Mouse (Mus musculus) cerebral cortex, adult 2 months (tissue): Measurements from ENCODE around the gene Ngb.

Experiments
- WGBS: fragments of 180-500 bp; shearing (Covaris S2); methylation state at CpG from one replicate; pipeline ENCODE4 v1.1.7; 2018; 5-methylcytosine and 5-hydroxymethylcytosine counted together

Gene Ngb

GRCm38 (mm10) chr12:87102165-87102631 is at the start of gene Ngb:
TSS of gene Ngb (minus strand) at chr12:87102539.
- 2% methylated on average over 32 of the region's 32 CpGs for WGBS

DNA sequence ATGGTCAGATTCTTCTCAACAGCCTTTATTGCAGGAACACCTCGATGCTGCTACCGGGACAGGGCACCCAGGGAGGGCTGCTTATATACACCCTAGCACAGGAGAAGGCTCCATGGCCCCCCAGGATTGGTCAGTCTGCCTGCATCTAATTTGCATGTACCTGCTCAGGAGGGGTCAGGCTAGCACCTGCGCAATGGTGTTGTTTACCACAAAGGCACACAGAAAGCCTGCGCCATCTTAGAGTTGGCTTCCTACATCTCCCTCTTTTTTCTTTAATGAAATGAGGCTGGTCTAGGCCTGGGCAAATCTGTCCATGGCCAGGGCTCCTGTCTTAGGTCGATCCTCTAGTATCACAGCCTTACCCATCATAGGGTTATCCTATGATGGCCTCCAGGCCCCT is 47.1 kb upstream of the Ngb start:
- WGBS = 98% methylated on average over 5 of the region's 5 CpGs

DNA sequence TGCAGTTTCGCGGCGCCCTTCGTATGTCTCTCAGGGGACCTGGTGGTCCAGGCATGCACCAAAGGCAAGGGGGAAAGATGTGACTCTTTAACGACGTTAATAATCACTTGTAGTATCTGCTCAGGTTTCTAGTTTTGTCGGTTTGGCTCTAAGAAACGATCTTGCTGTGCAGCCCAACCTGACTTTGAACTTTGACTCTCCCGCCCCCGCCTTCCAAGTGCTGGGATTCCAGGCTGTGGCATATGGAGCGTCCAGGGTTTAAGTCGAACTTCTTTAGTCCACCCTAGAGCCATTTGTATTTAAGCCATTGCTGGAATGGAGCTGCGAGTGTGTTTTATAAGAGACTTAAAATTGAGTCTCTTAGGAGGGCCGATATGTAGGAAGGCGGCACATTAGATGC is 45.8 kb upstream of the Ngb start:
- 9% methylated on average over 15 of the region's 15 CpGs for WGBS

DNA sequence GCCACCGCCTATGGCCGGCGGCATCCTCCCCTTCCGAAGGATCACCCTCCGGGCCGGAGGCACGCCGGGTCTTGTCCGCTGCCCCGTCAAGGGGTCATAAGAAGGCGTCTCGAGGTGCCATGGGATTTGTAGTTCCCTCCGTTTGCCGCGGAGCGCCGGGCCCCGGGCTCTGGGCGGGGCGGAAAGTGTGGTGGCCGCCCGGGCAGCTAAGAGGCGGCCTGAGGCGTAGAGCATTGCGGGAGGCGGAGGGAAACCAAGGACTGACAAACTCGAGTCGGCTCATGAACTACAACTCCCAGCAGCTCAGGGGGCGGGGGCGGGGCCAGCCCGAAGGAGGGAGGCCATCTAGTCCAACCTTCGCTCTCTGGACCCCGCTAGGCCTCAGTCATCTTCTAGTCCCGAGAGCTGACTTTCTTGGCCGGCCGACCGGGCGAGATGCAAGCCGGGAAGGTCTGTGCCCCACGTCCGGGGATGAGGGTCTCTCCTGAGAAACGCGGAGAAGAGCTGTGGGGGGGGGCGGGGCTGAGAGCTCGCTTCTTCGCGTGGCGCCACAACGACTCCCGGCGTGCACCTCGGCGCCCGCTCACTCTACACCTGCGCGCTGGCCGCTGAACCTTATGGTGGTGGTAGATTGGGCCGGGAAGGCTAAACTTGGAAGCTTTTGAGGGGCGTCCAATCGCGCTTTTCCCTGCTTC is 45.2 kb upstream of the Ngb start, which contains the start of gene Pomt2:
Gene Pomt2 (minus strand): TSS at position 574 of the 695 bp plus-strand sequence.
- under 1% methylated on average over 61 of the region's 61 CpGs for WGBS

DNA sequence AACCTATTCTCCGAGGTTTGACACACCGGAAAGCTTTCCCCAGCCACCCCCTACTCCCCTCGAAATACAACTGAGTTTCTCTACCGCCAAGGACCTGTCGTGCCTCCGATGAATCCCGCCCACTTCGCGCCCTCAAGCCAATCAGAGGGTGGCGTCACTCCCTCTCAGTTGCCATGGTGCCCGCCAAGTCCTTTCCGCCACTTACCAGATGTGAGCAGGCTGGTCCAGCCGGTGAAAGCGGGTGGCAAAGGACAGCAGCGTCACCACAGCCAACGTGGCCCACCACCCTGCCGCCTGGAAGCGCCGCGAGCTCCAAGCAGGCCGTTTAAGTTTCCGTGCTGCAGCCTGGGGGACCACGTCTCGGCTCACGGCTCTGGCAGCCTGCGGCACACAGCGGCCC is 44.6 kb upstream of the Ngb start, which contains the start of gene Gstz1:
Gene Gstz1 (plus strand): TSS at position 200 of the 400 bp plus-strand sequence.
- WGBS = 0% methylated on average over 27 of the region's 27 CpGs

GRCm38 (mm10) chr12:87142156-87142555 is 39.8 kb upstream of the Ngb start:
- WGBS = 68% methylated on average over 2 of the region's 2 CpGs

GRCm38 (mm10) chr12:87138768-87139167 is 36.4 kb upstream of the Ngb start:
- 53% methylated on average over 2 of the region's 2 CpGs for WGBS

- WGBS = 75% methylated on average over 2 of the region's 2 CpGs
Measured at GRCm38 (mm10) chr12:87138342-87138701, 36.0 kb upstream of the Ngb start.

GRCm38 (mm10) chr12:87137439-87138341 is 35.4 kb upstream of the Ngb start:
- WGBS = 78% methylated on average over 15 of the region's 15 CpGs

GRCm38 (mm10) chr12:87132784-87133183 is 30.4 kb upstream of the Ngb start:
- 97% methylated on average over 9 of the region's 9 CpGs for WGBS

DNA sequence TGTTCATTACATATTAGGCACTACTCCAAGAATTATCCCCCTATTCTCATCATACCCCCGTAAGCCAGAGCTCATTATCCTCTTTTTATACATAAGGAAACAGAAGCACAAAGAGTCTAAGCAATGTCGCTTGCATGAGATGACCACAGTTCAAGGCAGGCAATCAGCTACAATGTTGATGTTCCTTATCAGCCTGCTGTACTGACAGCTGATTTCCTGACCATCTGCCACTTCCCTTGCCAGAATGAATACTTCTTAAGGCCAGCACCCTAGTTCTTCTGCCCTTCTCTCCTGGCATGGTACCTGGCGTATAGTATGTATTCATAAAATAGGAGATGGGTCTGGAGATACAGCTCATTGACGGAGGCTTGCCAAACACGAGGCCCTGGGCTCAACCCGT is 29.9 kb upstream of the Ngb start:
- WGBS = 88% methylated on average over 6 of the region's 6 CpGs

GRCm38 (mm10) chr12:87131619-87132018 is 29.3 kb upstream of the Ngb start:
- WGBS = 61% methylated on average over 3 of the region's 3 CpGs

GRCm38 (mm10) chr12:87131181-87131580 is 28.8 kb upstream of the Ngb start:
- 50% methylated on average over 2 of the region's 2 CpGs for WGBS

DNA sequence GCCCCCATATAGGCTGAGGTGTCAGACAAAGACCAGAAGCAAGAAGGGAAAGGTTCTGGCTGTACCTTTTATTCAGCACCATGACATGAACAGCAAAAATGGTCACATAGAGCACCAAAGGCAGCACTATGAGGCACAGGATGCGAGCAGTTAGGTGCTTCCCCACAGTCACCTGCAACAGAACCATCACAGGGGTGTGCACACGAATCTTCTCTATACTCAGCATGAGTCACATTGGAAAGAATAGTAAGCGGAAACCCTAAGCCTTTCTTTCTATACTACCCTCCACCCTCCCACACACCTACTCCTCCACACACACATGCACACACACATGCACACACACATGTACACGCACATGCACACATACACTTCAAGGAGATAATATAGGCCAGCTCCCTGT is 27.9 kb upstream of the Ngb start:
- WGBS = 70% methylated on average over 4 of the region's 4 CpGs

DNA sequence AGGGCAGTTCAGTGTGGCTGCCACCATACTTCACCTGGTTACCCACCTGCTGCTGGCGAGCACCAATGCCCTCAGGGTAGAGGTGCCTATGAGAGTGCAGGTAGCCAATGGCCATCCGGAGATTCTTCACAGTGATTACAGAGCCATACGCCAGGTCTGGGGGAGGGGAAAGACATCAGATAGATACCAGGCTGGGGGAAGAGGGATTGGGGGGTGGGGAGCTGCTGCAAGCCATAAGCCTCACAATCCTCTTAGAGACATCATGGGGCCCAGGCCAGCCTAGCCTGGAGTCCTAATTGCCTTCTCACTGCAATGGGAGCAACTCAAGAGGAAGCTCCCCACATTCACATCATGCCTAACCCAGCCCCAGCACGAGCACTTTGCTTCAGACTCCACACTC is 24.9 kb upstream of the Ngb start:
- WGBS = 77% methylated on average over 4 of the region's 4 CpGs

GRCm38 (mm10) chr12:87121918-87122589 is 19.7 kb upstream of the Ngb start:
- WGBS = 97% methylated on average over 4 of the region's 4 CpGs

GRCm38 (mm10) chr12:87107357-87107977 is 5.1 kb upstream of the Ngb start:
- WGBS = 56% methylated on average over 3 of the region's 3 CpGs

DNA sequence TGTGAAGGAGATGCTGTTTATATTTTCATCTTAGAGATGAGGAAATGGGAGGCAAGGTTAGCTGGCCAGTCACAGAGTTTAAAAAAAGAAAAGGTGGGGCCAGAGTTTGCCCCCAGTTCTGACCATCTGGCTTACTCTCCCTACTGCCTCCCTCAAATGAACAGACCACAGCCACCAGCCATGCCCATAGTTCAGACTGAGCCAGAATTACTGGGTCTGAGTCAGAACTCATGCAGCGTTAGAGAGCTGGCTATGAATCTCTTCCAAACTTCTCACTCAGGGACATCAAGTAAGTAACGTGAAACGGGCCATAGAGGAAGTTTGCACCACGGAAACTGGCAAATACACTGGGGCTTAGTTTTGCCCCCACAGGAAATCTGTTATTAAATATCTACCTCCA is 2.5 kb upstream of the Ngb start:
- 65% methylated on average over 4 of the region's 4 CpGs for WGBS

- 84% methylated on average over 4 of the region's 4 CpGs for WGBS
Measured at GRCm38 (mm10) chr12:87103471-87103870, 1.1 kb upstream of the Ngb start.

DNA sequence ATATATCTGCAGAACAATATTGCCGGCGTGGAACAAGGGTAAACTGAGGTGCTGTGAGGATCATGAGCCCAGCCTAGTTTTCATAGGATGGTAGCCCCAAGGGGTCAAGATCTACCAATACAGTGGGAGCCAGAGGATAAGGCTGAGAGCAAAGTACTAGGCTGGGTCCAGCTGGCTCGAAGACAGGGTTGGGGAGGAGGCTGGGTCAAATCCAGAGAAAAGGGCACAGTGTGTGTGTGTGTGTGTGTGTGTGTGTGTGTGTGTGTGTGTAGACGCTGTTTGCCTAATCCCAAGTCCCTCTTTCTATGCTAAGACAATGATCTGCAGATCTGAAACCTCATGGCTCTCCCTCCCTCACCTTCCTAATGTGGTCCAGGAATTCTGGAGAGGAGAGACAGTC is 2.0 kb downstream of the Ngb start:
- 80% methylated on average over 4 of the region's 4 CpGs for WGBS

GRCm38 (mm10) chr12:87093671-87094070 is 8.7 kb downstream of the Ngb start:
- 47% methylated on average over 6 of the region's 6 CpGs for WGBS

DNA sequence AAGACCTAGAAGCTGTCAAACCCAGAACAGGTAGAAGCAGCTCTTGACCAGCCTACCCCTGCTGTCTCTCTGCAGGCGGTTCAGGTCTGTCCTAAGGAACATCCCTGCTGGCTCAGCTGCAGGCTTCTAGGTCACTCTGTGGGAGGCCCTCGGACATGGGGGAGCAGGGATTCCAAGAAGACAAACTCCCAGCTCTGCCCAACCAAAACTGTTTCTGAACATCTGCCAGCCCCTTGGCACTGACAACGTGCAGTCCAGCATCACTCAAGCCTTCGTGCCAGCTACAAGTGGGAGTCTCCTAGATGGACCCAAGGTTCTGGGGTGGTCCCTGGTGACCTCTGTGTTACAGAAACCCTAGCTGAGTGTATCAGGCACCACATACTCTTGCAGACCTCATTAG is 9.1 kb downstream of the Ngb start:
- 32% methylated on average over 4 of the region's 4 CpGs for WGBS
